Mouse (Mus musculus): ENCODE measurements at regions not wholly inside any gene's neighbourhood (a gene's known extent, or its start where the extent isn't known, plus 50 kb on each side); places are given as distances from the start of the nearest gene placed in this dataset.

DNA sequence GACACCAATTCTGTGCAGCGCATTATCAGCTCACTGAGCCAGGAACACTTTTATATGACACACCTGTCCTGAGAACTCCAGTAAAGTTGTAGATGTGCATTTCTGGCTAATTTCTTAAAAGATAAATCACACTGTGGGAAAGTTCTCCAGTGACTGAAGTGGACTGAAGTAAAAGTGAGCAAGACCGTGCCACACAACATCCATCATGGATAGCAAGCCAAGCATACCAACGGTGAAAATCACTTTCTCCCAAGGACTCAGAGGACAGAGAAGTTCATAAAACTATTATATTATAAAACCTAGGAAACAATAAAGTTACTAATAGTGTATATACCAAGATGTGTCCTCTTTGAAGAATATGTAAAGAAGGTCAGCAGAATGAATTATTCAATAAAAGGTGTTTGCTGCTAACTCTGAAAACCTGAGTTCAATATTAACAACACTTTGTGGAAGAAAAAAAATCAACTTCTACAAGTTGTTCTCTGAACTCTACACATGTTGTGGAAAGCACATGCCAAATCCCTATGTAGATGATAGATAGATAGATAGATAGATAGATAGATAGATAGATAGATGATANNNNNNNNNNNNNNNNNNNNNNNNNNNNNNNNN, 298.2 kb upstream of the Igbp1b start:
- no peak for DNase-seq (ENCODE audit: low read depth, low spot score)

DNA sequence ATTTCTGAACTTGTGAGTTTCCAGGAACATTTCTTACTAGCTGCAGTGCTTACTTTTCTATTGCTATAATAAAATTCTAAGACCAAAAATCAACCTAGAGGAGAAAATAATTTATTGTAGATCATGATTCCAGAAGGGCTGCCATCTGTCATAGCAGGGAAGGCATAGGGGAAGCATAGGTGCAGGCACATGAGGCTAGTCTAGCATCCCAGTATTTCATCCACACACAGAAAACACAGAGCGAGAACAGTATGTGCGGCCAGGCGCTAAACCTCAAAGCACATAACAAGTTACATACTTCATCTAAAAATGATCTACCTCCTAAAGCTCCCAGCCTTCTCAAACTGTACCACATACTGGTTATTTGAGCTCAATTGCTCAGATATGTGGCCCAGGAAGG, 292.5 kb upstream of the Igbp1b start:
- no peak for DNase-seq (ENCODE audit: low read depth, low spot score)

DNA sequence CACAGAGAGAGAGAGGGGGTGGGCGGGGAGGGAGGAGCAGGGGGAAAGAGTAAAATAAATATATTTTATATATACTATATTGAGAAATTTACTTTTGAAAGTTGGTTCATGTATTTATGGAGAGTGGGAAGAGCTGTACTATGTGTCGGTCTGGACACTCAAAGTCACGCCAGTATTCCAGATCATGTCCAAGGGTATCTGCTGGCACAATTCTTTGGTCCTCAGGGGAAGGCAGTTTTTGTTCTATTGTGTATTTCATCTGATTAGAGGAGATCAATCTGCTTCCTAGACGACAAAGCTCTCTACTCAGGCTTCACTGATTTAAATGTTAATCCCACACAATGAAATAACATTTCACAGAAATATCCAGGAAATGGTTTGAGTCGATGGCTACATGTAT, 288.3 kb upstream of the Igbp1b start:
- DNase-seq (ENCODE audit: low read depth, low spot score), result no peak

DNA sequence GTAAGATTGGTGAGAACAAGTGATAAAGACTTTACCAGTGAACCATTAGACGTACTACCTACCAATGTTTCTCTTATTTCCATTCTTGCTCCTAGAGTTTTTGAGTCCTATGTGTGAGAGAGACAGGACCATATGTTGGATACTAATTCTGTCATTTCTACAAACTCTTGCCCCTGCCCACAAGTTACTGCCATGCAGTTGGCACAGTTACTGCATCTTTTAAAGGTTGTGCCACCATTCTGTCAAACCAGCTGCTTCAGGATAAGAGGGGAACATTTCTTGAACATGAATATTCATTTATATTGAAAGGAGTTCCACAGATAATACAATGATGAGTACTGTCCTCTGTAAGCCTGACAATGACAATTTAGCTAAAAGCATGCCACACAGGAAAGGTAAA, 287.1 kb upstream of the Igbp1b start:
- no peak for DNase-seq (ENCODE audit: low read depth, low spot score)

DNA sequence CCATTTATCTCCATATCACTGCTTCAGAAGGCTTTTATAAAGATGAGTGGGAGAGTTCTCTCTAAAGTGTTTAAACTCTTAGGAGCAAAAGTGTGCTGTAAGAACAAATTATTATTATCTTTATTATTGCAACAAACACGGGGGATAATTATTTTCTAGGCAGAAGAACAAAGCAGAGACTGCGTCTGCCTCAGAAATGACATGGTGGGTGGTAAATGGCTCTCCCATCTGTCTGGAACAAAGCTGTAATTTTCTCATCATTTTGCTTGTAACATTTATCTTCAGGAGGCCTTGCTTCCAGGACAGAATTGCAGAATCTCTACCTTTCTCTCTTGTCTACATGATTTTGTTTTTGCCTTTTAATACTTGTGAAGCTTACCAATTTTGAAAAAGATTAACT, 261.8 kb upstream of the Igbp1b start:
- DNase-seq (ENCODE audit: low read depth, low spot score), result no peak

DNA sequence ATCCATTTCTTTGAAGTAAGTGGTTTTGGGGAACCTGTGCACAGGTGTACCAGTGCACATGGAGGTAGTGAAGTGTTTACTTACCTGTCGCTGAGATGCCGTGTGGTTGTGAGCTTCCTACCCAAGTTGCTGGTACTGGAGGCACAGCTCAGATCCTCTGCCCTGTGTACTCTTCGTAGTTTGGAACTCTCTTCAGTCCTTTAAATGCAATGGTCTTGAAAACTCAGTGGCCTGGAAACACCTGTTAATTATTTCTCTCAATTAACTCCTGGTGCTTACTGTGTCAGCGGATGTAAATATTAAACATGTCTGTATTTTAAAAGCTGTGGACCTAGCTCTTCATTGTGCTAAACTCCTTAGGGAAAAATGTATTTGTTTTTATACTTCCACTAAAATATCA, 261.2 kb upstream of the Igbp1b start:
- DNase-seq (ENCODE audit: low read depth, low spot score), result no peak

DNA sequence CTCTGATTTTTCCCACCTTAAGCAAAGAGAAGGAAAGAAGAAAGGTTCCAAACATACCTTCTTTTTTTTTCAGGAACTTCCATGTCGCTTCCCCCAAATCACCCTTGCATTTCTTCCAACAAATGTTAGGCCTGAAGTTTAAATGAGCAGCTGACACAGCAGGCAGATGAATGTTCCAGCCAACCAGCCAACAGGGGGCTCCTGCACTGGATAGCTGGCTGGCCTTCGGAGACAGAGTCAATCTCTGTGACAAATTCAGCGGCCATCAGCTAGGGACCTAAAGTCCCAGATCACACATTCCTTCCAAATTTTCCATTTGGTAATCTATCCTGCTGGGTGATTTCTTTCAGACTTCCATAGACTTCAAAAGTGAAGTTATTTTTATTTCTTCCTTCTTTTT, 256.6 kb upstream of the Igbp1b start:
- no peak for DNase-seq (ENCODE audit: low read depth, low spot score)

- DNase-seq (ENCODE audit: low read depth, low spot score), result peak; percentile 3
These were observed 215.3 kb upstream of the Igbp1b start for GRCm38 (mm10) chr6:138873610-138874009.

DNA sequence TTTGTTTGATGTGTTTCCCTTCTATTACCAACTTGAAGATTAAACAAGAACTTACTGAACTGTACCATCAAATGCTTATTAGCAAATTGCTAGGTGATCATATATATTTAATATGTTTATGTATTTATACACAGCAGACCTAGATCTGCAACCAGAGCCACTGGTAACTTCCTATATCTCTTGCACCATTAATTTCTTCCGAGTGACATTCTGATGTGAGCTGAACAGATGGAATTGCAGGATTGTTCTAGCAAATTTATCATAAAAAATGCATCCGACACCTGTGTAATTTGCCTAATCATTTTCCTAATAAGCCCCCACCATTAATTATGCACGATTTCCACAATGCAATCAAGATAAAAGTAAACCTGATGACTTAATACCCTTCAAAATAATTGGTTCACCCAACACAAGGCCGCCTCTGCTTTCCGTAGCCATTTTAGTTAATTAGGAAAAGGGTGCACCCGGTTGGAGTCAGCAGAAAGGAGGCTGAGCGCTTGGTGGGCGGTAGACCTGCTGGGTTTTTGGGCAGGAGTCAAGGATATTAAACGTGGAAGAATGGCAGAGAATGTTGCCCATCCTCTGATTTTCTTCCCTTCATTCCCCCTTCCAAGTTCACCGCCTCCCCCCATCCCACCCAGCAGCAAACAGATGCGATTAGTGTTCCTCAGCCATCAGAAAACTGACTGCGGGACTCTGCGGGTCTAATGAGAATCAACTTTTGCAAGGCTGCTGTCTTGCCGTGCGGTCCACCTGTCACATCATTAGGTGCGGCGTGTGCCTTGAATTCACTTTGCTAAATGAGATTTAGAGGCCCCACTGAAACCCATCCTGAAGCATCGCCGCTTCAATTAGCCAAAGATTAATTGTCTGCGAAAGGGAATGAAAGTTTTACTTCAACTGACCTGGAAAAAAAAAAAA, 214.4 kb upstream of the Igbp1b start:
- no peak for DNase-seq (ENCODE audit: low read depth, low spot score)

- DNase-seq (ENCODE audit: low read depth, low spot score), result no peak
These were observed 179.7 kb upstream of the Igbp1b start for GRCm38 (mm10) chr6:138838043-138838442.

DNA sequence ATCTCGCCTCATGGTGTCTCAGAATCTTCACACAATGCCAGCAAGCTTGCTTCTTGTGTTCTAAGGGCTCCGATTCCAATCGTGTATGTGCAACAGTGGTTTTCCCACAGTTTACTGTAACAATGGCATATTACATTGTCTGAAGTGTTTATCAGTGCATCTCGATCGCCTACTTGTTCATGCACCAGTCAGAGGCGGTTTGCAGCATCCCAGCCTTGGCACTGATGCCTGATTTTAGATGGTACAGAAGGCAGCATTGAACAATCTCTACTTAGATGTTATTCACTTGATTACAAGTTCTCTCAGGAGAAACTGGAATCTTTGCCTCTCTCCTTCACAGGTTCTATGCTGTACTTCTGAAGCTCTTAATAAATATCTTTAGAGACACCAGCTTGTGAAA, 176.5 kb upstream of the Igbp1b start:
- no peak for DNase-seq (ENCODE audit: low read depth, low spot score)

- no peak for DNase-seq (ENCODE audit: low read depth, low spot score)
These were observed 143.5 kb upstream of the Igbp1b start for GRCm38 (mm10) chr6:138801835-138802234.

GRCm38 (mm10) chr6:138800836-138801740, 142.7 kb upstream of the Igbp1b start:
- no peak for DNase-seq (ENCODE audit: low read depth, low spot score)

DNA sequence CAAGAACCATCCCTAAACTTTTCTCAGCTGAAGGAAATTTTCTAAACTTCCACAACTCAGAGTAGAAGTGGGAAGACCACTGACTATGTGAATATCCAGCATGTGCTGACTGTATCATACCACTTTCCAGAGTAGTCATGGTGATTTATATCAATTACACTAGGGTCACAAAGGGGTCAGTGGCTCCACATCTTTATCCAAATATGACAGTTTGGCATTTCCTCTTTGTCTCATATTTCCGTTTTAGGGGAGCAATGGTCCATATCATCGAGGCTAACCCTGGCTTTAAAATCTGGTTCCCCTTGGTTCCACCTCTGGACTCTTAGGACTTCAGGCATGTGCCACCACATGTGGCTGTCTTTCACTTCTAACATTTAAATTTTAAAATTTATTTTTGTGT, 136.4 kb upstream of the Igbp1b start:
- no peak for DNase-seq (ENCODE audit: low read depth, low spot score)

GRCm38 (mm10) chr6:138792802-138793201, 134.5 kb upstream of the Igbp1b start:
- no peak for DNase-seq (ENCODE audit: low read depth, low spot score)

- no peak for DNase-seq (ENCODE audit: low read depth, low spot score)
These were observed 124.6 kb upstream of the Igbp1b start for GRCm38 (mm10) chr6:138782907-138783306.

DNA sequence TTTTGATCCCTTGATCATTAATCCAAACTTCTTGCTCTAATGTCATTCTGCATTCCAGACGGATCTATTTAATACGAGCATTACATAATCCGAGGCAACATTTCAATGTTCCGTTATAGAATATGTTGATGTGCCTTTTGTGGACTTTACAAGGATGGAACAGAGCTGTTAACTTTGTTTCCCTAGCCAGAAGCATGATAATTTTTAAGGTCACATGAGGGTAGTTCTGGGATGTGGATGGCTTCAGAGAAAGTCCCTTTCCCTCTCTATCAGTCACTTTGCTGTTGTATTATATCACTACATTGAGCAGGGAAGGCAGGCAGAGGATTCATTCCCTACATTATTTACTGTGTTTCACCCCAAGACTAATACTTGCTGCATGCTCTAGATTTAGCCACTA, 124.1 kb upstream of the Igbp1b start:
- no peak for DNase-seq (ENCODE audit: low read depth, low spot score)

DNA sequence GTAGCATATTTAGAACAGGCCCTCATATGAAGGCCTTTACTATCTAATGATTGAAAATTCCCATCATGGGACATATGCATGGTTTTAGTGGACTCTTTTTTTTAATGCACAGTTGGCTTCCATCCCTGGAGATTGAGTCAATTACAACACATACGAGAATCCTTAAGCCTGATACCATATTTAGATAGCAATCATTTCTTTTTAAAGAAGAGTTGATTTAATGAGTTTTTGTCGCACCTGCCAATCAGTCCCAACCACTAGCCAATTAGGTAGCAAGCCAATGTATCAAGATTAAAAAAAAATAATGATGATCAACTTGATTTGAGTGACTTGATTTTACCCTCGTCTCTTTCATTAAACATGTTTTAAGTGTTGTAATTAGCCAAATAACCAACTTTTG, 103.6 kb upstream of the Igbp1b start:
- no peak for DNase-seq (ENCODE audit: low read depth, low spot score)

DNA sequence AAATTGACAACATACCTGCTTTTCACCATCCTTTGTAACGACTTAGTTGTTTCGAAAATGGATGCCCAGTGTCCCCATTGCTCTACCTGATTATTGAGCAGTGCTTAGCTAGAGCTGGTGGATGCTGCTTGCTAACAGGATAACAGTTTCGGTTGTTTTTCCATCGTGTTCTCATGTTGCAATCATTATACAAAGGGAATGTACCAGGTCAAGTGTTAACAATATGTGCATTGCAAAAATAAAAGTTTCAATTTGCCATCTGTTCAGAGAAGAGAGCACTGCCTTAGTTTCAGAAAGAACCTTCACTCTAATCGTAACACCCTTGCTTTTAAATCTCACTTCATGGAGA, 96.6 kb upstream of the Igbp1b start:
- DNase-seq (ENCODE audit: low read depth, low spot score), result no peak

GRCm38 (mm10) chr6:138754302-138754954, 96.1 kb upstream of the Igbp1b start:
- DNase-seq (ENCODE audit: low read depth, low spot score), result no peak

DNA sequence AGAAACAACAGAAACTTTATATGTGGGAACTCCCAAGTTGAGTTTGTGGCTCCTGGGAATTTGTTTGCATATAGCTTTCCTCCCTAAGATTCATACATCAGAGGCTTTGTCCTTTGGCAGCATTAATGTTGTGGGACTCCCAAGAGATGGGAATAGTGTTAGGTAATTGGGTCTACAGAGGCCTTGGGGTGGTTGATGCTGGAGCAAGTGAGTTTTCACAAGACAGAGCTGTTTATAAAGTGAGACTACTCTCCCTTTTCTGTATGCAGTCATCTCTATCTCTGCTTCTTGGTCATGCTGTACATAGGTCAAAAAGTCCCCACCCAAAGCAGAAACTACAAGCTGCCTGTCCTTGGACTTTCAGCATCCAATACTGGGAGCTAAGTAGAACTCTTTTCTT, 59.4 kb upstream of the Igbp1b start:
- no peak for DNase-seq (ENCODE audit: low read depth, low spot score)

All from forelimb bud, embryonic 11.5 days (tissue).